Mouse (Mus musculus): ENCODE measurements around the gene Hey2. TPM values are rescaled to one million over a fixed set of nuclear protein-coding genes. Genes with fewer than 3 reads are reported as not detected.

Hey2 gene
- polyA plus RNA-seq, 1 experiment from 2014 or later: 0.13 TPM

GRCm38 (mm10) chr10:30810967-30811293 is 31.7 kb downstream of the Hey2 start:
- TF ChIP-seq CTCF (IDR thresholded peaks at IDR 0.05): peak; percentile 89
- DNase-seq (ENCODE audit: low read depth, low spot score) (no peak), ATAC-seq (peak; percentile 94)
- no peaks in the 10 kb centered on the region for H3K27me3 ChIP-seq
- ChIA-PET POLR2A (no interaction called here), CTCF (no interaction called here)
- in situ Hi-C loops (cut with MboI; ENCODE audit: low pct_unique_long_range_greater_than_20kb): loop anchor here (25.0 kb wide), 4 partner anchors 624 to 1449 kb away; partner anchors contain the start of genes Rnf146, Rnf217 and Rspo3

- no peaks in the 10 kb centered on the region for H3K27me3 ChIP-seq
- DNase-seq (ENCODE audit: low read depth, low spot score) (no peak), ATAC-seq (peak; percentile 66)
- TF ChIP-seq CTCF (IDR thresholded peaks at IDR 0.05): no peak
- CTCF ChIA-PET: interaction anchor here (0.6 kb wide), 1 partner anchor 185 kb away, joined by 3 read pairs; no protein-coding TSS in a partner anchor
- POLR2A ChIA-PET: no interaction called here
- in situ Hi-C loops (cut with MboI; ENCODE audit: low pct_unique_long_range_greater_than_20kb): loop anchor here (25.0 kb wide), 4 partner anchors 623 to 1448 kb away; partner anchors contain the start of genes Rnf146, Rnf217 and Rspo3
These were observed 32.2 kb downstream of the Hey2 start for GRCm38 (mm10) chr10:30810247-30810966.

DNA sequence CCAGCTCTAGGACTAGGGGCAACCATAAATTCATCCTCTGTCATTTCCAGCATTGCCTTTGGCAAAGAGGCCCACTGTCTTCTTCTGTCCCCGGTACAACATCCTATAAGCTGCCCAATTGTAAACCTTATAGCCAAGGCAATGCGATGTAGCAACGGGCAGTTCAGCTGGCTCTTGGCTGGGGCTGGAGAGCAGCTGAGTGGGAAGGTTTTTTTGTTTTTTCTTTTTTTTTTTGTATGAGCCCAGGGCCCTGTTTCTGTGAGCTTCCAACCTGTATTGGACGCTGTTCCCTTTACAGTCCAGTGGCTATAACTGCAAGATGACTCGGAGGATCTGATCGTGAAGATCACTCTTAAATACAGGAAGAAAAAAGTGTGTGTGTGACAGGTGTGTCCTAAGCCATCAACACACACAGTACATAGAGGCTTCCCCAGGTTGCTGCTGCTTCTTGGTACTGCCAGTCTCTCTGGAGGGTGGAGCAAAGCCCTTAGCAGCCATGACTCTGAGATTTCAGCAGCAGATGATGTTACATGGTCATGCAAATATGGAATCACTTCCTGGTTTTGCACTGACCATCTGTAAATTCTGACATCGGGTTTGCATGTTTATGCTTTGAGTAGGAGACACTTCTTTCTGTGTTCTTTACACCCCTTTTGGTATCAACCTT is 38.9 kb downstream of the Hey2 start:
- ChIA-PET POLR2A (interaction anchor here (0.8 kb wide), 1 partner anchor 497 kb away, joined by 3 read pairs; no protein-coding TSS in a partner anchor), CTCF (interaction anchor here (0.7 to 1.1 kb wide), 2 partner anchors 9 to 143 kb away, joined by 3 read pairs; no protein-coding TSS in a partner anchor)
- H3K27me3 ChIP-seq: no peaks in the 10 kb centered on the region
- ATAC-seq: peak; percentile 4
- no peak for DNase-seq (ENCODE audit: low read depth, low spot score)
- TF ChIP-seq CTCF (IDR thresholded peaks at IDR 0.05): no peak
- in situ Hi-C loops (cut with MboI; ENCODE audit: low pct_unique_long_range_greater_than_20kb): loop anchor here (10.0 to 25.0 kb wide), 5 partner anchors 189 to 1441 kb away; partner anchors contain the start of genes Rnf146, Rnf217 and Rspo3

DNA sequence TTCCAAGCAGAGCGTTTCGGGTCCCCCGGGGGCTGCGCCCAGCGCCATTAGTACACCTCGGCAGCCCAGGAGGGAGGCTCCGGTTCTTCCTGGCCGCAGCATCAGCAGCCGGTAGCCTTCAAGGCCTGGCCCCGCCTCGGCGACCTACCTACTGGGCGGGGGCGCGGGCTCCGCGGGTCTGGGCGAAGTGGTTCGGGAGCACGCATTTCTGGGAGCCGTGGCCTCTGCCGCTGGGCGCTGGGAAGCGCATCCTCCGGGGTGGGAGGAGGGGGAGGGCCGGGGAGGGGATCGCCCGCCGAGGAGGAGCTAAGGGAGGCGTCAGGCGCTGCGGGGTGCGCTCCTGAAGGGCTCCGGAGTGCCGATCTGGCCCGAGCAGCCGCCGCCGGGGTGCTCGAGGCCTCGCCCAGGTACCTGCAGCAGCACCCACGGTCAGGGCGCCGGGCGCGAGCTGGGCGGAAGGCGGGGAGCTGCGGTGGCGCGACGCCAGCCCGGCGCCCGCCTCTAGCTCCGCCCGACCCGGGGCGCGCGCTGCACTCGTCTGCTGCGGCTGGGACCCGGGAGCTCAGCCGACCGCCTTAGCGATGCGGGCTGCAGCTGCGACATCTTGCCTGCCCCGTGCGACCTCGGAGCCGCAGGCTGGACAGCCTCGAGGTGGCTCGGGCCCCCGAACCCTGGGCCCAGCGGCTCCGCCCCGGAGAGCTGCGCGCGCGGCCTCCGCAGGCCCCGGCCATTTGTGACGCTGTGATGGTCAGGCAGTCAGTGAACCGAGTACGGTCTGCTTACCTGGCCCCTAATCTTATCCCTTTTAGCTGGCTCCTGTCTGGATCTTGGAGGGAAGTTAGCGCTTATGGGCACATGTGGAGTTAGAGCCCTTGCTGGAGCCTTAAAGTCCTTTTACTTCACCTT is 39.7 kb downstream of the Hey2 start, which contains the start of gene Ncoa7:
Ncoa7 (minus strand) TSS at position 646 of the 906 bp plus-strand sequence.
- peak; percentile 94 for ATAC-seq
- POLR2A ChIA-PET: interaction anchor here (0.5 to 0.8 kb wide), 2 partner anchors 80 to 497 kb away, joined by 3 read pairs; no protein-coding TSS in a partner anchor
- CTCF ChIA-PET: interaction anchor here (0.7 to 1.5 kb wide), 6 partner anchors 10 to 142 kb away, joined by 3 to 4 read pairs (median 3); no protein-coding TSS in a partner anchor
- H3K27me3 ChIP-seq: no peaks in the 10 kb centered on the region
- no peak for DNase-seq (ENCODE audit: low read depth, low spot score)
- no peak for TF ChIP-seq CTCF (IDR thresholded peaks at IDR 0.05)
- in situ Hi-C loops (cut with MboI; ENCODE audit: low pct_unique_long_range_greater_than_20kb): loop anchor here (10.0 to 25.0 kb wide), 5 partner anchors 188 to 1441 kb away; partner anchors contain the start of genes Rnf146, Rnf217 and Rspo3

DNA sequence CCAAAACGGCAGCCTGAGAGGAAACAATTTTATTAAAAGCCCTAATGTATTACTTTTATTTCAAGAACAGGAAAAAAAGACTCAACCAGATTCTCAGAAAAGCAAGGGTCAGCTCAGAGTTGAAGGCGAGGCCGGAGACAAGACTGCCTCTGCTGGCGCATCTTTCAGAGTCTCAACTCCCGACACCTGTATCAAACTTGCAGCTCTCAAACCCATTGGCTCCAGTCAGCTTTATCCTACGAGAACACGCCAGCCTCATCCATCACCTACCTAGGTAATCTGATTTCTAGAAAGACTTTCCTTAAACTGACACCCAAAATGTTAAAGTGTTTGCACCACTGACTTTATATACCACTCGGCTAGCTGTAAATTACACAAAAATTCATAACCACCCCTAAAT is 40.6 kb downstream of the Hey2 start:
- ChIA-PET POLR2A (interaction anchor here (0.5 kb wide), 1 partner anchor 79 kb away, joined by 3 read pairs; no protein-coding TSS in a partner anchor), CTCF (interaction anchor here (0.8 to 1.5 kb wide), 10 partner anchors 13 to 201 kb away, joined by 3 to 5 read pairs (median 3); partner anchors contain the start of gene Trmt11)
- no peak for DNase-seq (ENCODE audit: low read depth, low spot score)
- ATAC-seq: no peak
- in situ Hi-C loops (cut with MboI; ENCODE audit: low pct_unique_long_range_greater_than_20kb): loop anchor here (10.0 to 25.0 kb wide), 5 partner anchors 187 to 1440 kb away; partner anchors contain the start of genes Rnf146, Rnf217 and Rspo3
- no peaks in the 10 kb centered on the region for H3K27me3 ChIP-seq
- peak; percentile 47 for TF ChIP-seq CTCF (IDR thresholded peaks at IDR 0.05)

DNA sequence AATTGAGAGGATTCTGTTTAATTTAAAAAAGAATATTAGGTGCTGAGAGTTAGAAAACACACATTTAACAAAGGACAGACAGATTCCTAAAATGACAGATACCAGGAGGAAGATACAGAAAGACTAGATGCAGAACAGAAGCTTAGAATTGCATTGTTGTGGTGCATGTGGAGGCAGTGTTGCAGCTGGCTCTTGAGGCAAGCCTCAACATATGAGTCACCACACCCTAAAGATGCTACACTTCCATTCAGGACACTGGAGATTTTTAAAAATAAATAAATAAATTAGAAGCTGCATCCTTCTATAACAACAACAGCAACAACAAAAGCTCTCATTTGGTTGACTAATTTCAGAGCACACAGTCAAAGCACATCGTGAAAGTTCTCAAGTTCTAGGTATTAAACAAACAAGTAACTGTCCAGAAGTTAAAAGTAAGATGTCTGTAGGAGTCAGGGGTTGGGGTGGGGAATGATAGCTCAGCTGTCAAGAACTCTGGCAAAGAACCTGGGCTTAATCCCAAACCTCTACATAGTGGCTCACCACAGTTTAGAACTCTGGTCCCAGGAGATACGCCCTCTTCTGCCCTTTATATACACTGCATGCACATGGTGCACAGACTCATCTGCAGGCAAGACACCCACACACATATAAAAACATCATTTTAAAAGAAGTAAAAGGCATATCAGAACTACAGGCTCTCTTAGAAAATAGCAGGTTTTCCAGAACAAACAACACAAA is 42.7 kb downstream of the Hey2 start:
- H3K27me3 ChIP-seq: no peaks in the 10 kb centered on the region
- no peak for ATAC-seq
- no peak for DNase-seq (ENCODE audit: low read depth, low spot score)
- in situ Hi-C loops (cut with MboI; ENCODE audit: low pct_unique_long_range_greater_than_20kb): loop anchor here (10.0 to 25.0 kb wide), 5 partner anchors 185 to 1438 kb away; partner anchors contain the start of genes Rnf146, Rnf217 and Rspo3
- POLR2A ChIA-PET: no interaction called here
- CTCF ChIA-PET: interaction anchor here (1.4 kb wide), 1 partner anchor 9 kb away, joined by 4 read pairs; no protein-coding TSS in a partner anchor
- TF ChIP-seq CTCF (IDR thresholded peaks at IDR 0.05): no peak

DNA sequence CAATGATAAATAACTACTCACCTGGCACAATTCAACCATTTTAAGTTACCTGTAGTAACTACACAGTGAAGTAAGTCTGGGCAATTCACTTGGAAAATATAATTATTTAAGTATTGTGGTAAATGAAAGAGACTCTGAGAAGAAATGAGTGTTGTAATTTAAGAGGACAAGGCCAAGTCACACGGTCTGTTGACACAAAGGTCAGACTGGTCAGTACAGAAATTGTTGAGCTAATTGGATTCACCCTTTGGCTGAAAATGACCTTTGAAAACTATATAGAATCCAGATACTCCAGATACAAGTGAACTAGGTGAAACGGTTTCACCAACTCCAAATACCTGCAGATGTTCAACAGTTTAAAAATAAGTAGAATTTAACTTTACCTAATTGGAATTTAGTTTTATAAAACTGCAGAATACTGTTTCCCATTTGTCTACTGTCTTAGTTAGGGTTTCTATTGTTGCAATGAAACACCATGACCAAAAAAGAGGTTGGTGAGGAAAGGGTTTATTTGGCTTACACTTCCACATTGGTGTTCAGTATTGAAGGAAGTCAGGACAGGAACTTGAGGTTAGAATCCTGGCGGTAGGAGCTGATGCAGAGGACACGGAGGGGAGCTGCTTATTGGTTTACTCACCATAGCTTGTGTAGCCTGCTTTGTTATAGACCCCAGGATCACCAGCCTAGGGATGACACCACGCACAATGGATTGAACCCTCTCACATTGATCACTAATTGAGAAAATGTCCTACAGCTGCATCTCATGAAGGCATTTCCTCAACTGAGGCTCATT is 45.9 kb downstream of the Hey2 start:
- H3K27me3 ChIP-seq: no peaks in the 10 kb centered on the region
- ChIA-PET POLR2A (no interaction called here), CTCF (interaction anchor here (1.1 kb wide), 1 partner anchor 82 kb away, joined by 3 read pairs; no protein-coding TSS in a partner anchor)
- ATAC-seq (no peak), DNase-seq (ENCODE audit: low read depth, low spot score) (no peak)
- TF ChIP-seq CTCF (IDR thresholded peaks at IDR 0.05): no peak
- in situ Hi-C loops (cut with MboI; ENCODE audit: low pct_unique_long_range_greater_than_20kb): no loop called here

DNA sequence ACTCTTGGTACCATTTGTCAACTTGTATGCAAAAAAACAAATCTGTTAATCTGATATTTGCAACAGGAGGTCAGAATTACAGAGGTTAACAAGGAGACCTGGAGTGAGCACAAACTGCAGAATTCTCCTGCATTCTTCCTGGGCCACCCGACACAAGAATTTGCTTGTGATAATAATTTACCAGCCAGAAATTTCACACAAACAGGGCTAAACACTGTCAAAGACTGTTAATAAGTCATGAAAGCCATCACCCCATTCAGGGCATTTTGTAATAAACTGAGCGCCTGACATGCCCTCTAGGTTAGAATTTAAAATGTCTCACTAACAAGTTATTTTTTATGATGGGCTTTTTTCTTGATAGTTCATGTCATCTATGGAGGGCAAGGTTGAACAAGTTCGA is 51.6 kb downstream of the Hey2 start:
- DNase-seq (ENCODE audit: low read depth, low spot score) (no peak), ATAC-seq (peak; percentile 91)
- CTCF ChIA-PET: interaction anchor here (1.2 kb wide), 1 partner anchor 8 kb away, joined by 4 read pairs; no protein-coding TSS in a partner anchor
- in situ Hi-C loops (cut with MboI; ENCODE audit: low pct_unique_long_range_greater_than_20kb): no loop called here
- no peaks in the 10 kb centered on the region for H3K27me3 ChIP-seq
- POLR2A ChIA-PET: no interaction called here
- no peak for TF ChIP-seq CTCF (IDR thresholded peaks at IDR 0.05)
